Mouse (Mus musculus): Measurements from ENCODE around the gene Arx. TPM values are rescaled to one million over a fixed set of nuclear protein-coding genes. Genes with fewer than 3 reads are reported as not detected.

Arx gene
- polyA plus RNA-seq (2012; rRNA removed; ENCODE audit: low replicate concordance), result 0.54 and 0.94 TPM in 2 replicates

GRCm38 (mm10) chrX:93286291-93286893 is at the start of gene Arx:
TSS of gene Arx (plus strand) at chrX:93286445.

